Mouse (Mus musculus): ENCODE data around the gene Usp25. TPM values are rescaled to one million over a fixed set of nuclear protein-coding genes. Genes with fewer than 3 reads are reported as not detected.
A peak's percentile ranks its signal among the peaks of the same experiment; 100 is the strongest.

The Usp25 gene
- total RNA-seq, 2 experiments from 2014 or later, result 64.6 to 71.6 TPM

- DNase-seq (ENCODE audit: low spot score in 2 of 2), result no peak
These were observed 16.9 kb downstream of the Usp25 start for GRCm38 (mm10) chr16:77030435-77030834.

DNA sequence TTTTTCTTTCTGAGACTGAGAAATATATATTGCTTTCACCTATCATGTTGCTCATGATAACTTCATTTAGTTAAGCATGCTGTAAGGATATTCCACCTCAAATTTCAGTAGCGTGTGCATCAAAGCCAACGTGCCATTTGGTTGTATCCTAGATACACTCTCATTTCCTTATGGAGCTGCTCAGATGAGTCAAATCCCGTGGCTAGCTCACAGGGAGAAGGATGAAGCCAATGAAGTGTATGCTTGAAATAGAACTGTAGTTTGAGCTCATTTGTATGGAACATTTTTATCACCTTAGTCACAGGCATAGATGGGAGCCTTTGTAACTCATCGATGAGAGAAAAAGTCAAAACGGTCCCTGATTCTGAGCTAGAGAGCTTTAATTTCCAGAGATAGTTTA lies 20.8 kb downstream of the Usp25 start:
- no peak for DNase-seq (ENCODE audit: low spot score in 2 of 2)

DNA sequence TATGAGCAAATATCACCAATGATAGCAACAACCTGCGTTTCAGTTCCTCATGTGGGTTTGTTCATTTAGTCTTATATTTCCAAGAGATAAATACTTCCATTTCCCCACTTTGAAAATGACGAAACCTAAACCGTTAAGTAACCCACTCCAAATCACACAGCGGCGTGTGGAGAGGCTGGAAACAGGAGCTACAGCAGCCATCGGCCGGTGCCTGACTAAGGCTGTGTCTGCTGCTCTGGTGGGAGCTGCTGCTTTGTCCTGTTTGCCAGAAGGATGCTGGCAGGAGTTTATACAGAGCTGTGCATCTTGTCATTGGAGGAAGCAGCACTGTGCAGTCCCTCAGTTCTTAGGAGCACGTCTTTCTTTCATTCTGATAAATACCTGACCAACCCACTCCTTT lies 21.2 kb downstream of the Usp25 start:
- DNase-seq (ENCODE audit: low spot score in 2 of 2), result no peak

GRCm38 (mm10) chr16:77041573-77041972 lies 28.1 kb downstream of the Usp25 start:
- no peak for DNase-seq (ENCODE audit: low spot score in 2 of 2)

DNA sequence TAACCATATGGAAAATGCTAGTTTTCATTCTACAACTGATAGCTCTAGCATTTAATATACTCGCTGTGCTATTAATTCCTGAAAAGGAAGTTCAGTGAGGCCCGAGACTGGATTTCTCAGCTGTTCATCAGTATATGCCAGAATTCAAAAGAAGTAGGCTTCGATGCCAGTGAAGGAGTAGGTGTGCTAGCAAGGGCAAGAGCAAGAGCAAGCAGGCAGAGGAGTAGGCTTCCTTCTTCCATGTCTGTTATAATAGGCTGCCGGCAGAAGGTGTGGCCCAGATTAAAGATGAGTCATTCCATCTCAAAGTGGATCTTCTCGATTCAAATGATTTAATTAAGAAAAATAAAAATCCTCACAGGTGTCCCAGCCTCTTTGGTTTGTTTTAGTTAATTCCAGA lies 30.0 kb downstream of the Usp25 start:
- no peak for DNase-seq (ENCODE audit: low spot score in 2 of 2)

GRCm38 (mm10) chr16:77054184-77054583 lies 40.7 kb downstream of the Usp25 start:
- no peak for DNase-seq (ENCODE audit: low spot score in 2 of 2)

GRCm38 (mm10) chr16:77055519-77056159 lies 42.1 kb downstream of the Usp25 start:
- DNase-seq (ENCODE audit: low spot score in 2 of 2), result no peak

DNA sequence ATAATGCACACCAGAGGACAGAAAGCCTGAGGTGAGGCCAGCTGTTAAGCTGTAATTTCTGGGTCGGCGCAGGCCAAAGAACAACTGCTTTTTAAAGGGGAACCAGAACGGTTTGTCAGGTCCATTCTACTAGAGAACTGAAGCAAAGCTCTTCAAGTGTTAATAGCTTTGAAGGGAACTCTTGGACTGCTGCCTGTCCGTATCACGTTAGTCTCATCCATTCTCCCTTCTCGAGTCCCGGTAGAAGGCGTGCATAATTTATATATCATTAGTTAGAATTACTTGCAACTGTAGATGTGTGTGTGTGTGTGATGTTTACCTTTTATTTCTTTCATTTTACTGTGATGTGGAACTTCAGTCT lies 42.6 kb downstream of the Usp25 start:
- no peak for DNase-seq (ENCODE audit: low spot score in 2 of 2)

DNA sequence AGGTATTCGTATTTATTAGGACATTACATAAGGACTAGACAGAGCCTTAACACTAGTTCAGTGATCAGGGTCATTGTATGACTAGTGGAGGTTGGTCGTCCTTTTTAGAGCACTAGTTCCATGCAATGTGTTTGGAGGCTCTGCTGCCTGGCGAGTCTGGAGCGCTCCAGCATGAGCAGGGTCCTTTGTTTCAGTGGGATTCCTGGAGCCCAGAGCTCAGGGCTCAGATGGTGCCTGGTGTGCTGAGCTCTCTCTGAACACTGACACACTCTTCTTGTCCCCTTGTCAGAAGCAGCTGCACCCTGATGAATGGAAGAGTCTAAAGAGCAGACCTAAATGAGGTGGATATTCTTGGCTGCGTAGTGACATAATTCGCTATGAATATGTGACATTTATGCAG lies 45.1 kb downstream of the Usp25 start:
- DNase-seq (ENCODE audit: low spot score in 2 of 2), result no peak

DNA sequence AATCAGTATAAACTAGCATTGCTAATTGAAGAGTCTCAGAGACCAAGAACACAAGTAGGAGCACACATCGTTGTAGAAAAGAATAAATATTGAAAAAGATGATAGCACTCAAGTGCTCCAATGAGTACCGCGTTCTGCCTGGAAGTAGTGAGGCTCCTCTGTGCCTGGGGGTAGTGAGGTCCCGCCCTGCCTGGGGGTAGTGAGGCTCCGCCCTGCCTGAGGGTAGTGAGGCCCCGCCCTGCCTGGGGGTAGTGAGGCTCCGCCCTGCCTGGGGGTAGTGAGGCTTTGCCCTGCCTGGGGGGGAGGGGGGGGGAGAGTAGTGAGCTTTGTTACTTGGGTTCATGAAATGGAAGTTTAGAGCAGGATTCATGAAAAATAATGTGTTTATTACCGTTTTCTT lies 46.7 kb downstream of the Usp25 start:
- DNase-seq (ENCODE audit: low spot score in 2 of 2), result no peak

DNA sequence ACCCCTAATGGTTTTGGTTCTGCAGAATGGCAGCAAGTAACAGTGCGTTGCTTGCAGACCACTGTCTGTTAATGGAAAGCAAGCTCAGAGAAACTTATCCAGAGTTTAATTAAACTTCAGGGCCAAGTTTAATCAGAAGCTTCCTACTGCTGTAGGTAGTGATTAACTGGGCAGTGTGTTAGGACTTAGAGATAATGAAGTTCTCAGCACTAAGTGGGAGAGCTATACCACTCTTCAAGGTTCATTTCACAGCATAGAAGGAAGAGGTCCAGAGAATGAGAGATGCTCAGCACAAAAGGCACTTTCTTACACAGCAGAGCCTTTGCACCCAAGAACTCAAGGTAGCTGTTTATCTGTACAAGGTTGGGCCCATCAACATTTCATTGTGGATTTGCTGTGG lies 50.4 kb downstream of the Usp25 start:
- no peak for DNase-seq (ENCODE audit: low spot score in 2 of 2)

- no peak for DNase-seq (ENCODE audit: low spot score in 2 of 2)
These were observed 63.6 kb downstream of the Usp25 start for GRCm38 (mm10) chr16:77076954-77077735.

GRCm38 (mm10) chr16:77077736-77078005 lies 64.2 kb downstream of the Usp25 start:
- DNase-seq (ENCODE audit: low spot score in 2 of 2), result no peak

DNA sequence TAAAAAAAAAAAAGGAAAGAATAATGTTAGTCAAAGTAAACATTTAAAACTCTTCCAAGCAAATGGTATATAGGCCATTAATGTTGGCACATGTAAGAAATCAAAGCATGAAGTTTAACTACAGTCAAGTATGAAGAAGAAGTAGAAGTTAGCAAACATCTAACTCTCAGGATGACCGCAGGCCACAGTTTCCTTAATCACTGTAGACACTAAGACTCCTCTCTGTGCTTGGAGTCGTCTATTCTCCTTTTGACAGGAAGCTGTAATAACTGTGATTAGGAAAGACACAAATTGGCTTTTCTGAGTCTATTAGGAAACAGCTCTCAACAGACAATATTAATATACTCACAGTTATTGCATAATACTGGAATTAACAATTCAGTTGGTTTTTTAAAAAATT lies 70.6 kb downstream of the Usp25 start:
- no peak for DNase-seq (ENCODE audit: low spot score in 2 of 2)

GRCm38 (mm10) chr16:77089806-77090205 lies 76.3 kb downstream of the Usp25 start:
- no peak for DNase-seq (ENCODE audit: low spot score in 2 of 2)

GRCm38 (mm10) chr16:77093526-77093925 lies 80.0 kb downstream of the Usp25 start:
- DNase-seq (ENCODE audit: low spot score in 2 of 2), result peak in 1 of 2 experiments; percentile 13

DNA sequence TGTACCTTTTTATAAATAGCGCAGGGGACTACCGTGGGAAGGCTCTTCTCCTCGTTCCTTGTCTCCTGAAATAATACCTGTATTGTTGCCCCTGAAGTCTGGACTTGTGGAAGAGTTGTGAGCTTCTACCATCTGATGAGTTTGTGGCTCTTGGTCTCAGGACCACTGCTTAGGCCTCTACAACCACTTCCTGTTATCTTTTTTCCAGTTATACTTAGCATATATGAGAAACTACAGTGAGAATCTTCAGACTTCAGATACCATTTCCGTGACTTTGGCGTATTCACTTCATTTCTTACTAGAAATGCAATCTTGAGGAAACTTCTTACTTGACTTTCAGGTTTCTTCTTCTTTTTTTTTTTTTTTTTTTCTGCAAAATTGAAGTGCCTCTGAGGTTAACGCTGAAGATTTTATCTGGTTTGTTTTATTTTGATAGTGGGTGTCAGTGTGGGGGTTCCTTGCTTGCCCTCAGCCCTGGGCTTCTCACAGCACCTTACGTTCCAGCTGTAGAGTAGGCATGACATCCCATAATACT lies 81.6 kb downstream of the Usp25 start:
- no peak for DNase-seq (ENCODE audit: low spot score in 2 of 2)

GRCm38 (mm10) chr16:77099018-77099869 lies 85.7 kb downstream of the Usp25 start:
- DNase-seq (ENCODE audit: low spot score in 2 of 2), result peak; percentile 31 to 76

- DNase-seq (ENCODE audit: low spot score in 2 of 2), result no peak
These were observed 90.2 kb downstream of the Usp25 start for GRCm38 (mm10) chr16:77103637-77104264.

GRCm38 (mm10) chr16:77111268-77111667 lies 97.8 kb downstream of the Usp25 start:
- DNase-seq (ENCODE audit: low spot score in 2 of 2), result no peak

GRCm38 (mm10) chr16:77125908-77126307 lies 112.4 kb downstream of the Usp25 start:
- DNase-seq (ENCODE audit: low spot score in 2 of 2), result no peak

DNA sequence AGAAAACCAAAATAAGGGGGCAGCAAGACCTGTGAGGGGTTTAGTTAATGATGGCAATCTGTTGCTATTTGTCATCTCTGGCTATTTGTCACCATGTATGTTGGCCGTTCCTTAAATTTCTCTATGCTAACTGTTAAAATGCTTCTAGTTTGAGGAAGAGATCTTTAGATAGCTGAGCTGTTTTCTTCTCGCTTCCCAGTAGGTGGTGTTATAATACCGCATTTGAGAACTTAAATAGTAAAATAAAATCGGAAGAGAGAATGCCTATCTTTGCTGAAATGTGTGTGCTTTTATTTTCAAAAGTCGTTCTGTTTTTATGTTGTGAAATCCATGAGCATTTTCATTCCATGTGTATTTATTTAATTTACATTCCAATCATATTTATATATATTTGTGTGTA lies 115.2 kb downstream of the Usp25 start:
- no peak for DNase-seq (ENCODE audit: low spot score in 2 of 2)
